Mouse (Mus musculus): ENCODE results near the gene Hist1h2bq. TPM values are rescaled to one million over a fixed set of nuclear protein-coding genes. Genes with fewer than 3 reads are reported as not detected.
"Not testable (repeated sequence)": the region's sequence is repeated elsewhere in the genome, so short reads cannot be mapped to it uniquely, and the experiment has no call there.

The Hist1h2bq gene
- polyA plus RNA-seq (2014; fragmentation: Nextera tagmentation; extraction: Ambion mirVana): 9.4 and 11.6 TPM in 2 replicates

DNA sequence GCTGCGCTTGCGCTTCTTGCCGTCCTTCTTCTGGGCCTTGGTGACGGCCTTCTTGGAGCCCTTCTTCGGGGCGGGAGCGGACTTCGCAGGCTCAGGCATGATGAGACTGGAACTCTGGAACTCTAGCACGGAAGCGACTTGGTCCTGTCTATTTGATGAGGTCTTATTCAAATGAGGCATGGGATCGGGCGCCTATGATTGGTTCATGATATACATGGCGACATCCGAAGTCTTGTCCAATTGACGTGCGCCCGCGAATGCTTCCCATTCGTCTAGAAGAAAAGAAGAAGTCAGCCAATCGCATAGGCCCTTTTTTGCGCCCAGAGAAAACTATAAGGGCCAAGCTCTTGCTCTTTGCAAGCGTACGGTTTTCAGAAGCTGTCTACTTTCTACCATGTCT lies at the start of gene Hist1h2bq, which contains the start of gene Hist1h2ao:
Gene Hist1h2bq (minus strand): TSS at position 125 of the 400 bp plus-strand sequence.
Gene Hist1h2ao (plus strand): TSS at position 393 of the 400 bp plus-strand sequence.
- no CpG with 5 or more reads among the region's 23 CpGs for WGBS (ENCODE audit: insufficient replicate concordance)
- ATAC-seq (replicated peaks; ENCODE audit: insufficient number of reproducible peaks, low FRiP score, low TSS enrichment): peak; percentile 95

DNA sequence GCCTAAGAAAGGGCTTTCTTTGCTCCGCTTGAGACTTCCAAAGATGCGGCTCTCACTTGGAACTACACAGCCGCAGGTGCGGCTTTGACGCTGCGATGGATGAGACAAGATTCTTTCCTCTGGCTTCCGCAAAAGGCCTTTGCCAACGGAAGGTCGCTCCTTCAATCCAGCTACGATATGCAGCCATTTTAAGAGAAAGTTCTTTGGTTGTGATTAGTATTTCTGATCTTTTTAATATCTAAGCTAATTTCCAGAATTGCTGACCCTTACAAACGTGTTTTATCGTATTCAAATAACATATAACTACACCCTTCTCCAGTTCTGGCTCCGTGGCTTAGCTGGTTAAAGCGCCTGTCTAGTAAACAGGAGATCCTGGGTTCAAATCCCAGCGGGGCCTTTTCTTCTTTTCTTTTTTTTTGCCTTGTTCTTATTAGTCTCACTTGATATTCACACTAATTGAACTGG lies 45.7 kb upstream of the Hist1h2bq start:
- 0% methylated on average over 15 of the region's 15 CpGs for WGBS (ENCODE audit: insufficient replicate concordance)
- ATAC-seq (replicated peaks; ENCODE audit: insufficient number of reproducible peaks, low FRiP score, low TSS enrichment): no peak
- H3K9ac ChIP-seq (ENCODE audit: low read depth, low read length): peak overlapping the region; percentile 68

More for the DNA sequence above, at the start of gene Hist1h2bq, which contains the start of gene Hist1h2ao:
- H3K4me2 ChIP-seq; H3K27me3 ChIP-seq (ENCODE audit: control insufficient read depth, insufficient read depth, low read length); H3K9me3 ChIP-seq (replicated peaks; ENCODE audit: control insufficient read depth, low read length); H3K27ac ChIP-seq (ENCODE audit: low read depth, low read length); H3K36me3 ChIP-seq (ENCODE audit: control insufficient read depth, insufficient read depth, low read length); H3K4me3 ChIP-seq (ENCODE audit: low read depth, low read length); H3K9ac ChIP-seq (ENCODE audit: low read depth, low read length); H3K4me1 ChIP-seq (ENCODE audit: control insufficient read depth, insufficient read depth, low read length): not testable (repeated sequence)

DNA sequence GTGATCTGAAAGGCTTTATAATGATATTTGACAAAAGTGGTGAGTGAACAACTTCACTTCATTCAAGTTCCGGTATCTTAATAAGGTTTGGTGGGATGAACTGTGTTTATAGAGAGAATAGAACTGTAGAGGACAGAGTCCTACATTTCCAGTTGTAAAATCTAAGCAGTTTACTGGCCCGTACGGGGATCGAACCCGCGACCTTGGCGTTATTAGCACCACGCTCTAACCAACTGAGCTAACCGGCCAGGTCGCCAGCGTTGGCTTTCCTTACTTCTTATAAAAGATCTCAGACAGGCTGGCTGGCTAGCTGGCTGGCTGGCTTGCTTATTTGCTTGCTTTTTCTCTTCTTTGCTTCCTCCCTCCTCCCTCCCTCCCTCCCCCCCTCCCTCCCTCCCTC lies 45.1 kb upstream of the Hist1h2bq start:
- WGBS (ENCODE audit: insufficient replicate concordance): 1% methylated on average over 11 of the region's 11 CpGs
- peak overlapping the region; percentile 68; the same call in 1 of the 2 replicates for H3K9ac ChIP-seq (ENCODE audit: low read depth, low read length)
- H3K36me3 ChIP-seq (ENCODE audit: control insufficient read depth, insufficient read depth, low read length): no peaks in the 10 kb centered on the region
- ATAC-seq (replicated peaks; ENCODE audit: insufficient number of reproducible peaks, low FRiP score, low TSS enrichment): peak; percentile 82
- H3K27ac ChIP-seq (ENCODE audit: low read depth, low read length): no peak overlapping the region
- H3K4me3 ChIP-seq (ENCODE audit: low read depth, low read length): peak overlapping the region; percentile 61
- peaks cover 8% of the 10 kb centered on the region; the same call in 1 of the 2 replicates for H3K4me1 ChIP-seq (ENCODE audit: control insufficient read depth, insufficient read depth, low read length)
- no peaks in the 10 kb centered on the region for H3K27me3 ChIP-seq (ENCODE audit: control insufficient read depth, insufficient read depth, low read length)
- no peaks in the 10 kb centered on the region for H3K9me3 ChIP-seq (replicated peaks; ENCODE audit: control insufficient read depth, low read length)
- H3K4me2 ChIP-seq: peak overlapping the region; percentile 69

More for the DNA sequence above, 45.7 kb upstream of the Hist1h2bq start:
- H3K9me3 ChIP-seq (replicated peaks; ENCODE audit: control insufficient read depth, low read length): no peaks in the 10 kb centered on the region
- peak overlapping the region; percentile 69 for H3K4me2 ChIP-seq
- H3K4me3 ChIP-seq (ENCODE audit: low read depth, low read length): peak overlapping the region; percentile 61
- no peaks in the 10 kb centered on the region for H3K36me3 ChIP-seq (ENCODE audit: control insufficient read depth, insufficient read depth, low read length)
- no peaks in the 10 kb centered on the region for H3K27me3 ChIP-seq (ENCODE audit: control insufficient read depth, insufficient read depth, low read length)
- peaks cover 8% of the 10 kb centered on the region; the same call in 1 of the 2 replicates for H3K4me1 ChIP-seq (ENCODE audit: control insufficient read depth, insufficient read depth, low read length)
- no peak overlapping the region for H3K27ac ChIP-seq (ENCODE audit: low read depth, low read length)

DNA sequence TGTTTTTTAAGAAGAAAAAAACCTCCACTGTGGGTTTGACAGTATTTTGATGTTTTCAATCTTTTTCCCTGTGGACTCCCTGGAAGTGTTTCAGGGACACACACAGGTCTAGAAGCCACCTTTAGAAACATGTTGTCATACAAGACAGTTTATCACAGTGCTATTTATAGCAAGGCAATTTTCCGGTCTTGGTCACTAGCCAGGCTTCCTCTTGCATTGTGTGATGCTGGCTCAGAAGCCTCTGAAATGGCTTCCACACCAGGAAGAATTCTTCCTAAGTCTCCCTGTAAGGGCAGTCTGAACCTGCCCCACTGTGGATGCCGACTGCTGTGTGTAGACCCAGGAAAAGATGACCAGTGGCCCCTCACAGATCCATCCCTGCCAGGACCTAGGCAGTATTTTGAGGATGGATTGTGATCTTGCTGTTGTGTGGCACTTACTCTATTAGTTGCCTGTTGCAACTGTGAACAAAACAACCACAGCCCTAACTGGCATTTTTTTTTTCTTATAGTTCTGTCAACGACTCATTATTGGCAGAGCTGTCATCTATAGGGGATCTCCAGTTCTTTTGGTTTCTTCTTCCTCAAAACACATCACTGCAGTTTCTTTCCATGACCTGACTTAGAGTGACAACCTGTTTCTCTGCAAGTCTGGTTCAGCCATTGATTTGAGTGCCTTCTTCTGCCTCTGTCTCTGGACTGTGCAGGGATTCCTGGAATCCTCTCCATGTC lies 42.4 kb upstream of the Hist1h2bq start:
- ATAC-seq (replicated peaks; ENCODE audit: insufficient number of reproducible peaks, low FRiP score, low TSS enrichment): no peak
- Histone ChIP-seq H3K36me3 (ENCODE audit: control insufficient read depth, insufficient read depth, low read length) (no peaks in the 10 kb centered on the region), H3K4me3 (ENCODE audit: low read depth, low read length) (no peak overlapping the region), H3K9me3 (replicated peaks; ENCODE audit: control insufficient read depth, low read length) (no peaks in the 10 kb centered on the region), H3K9ac (ENCODE audit: low read depth, low read length) (no peak overlapping the region), H3K4me2 (0 out of 2 replicates have a peak overlapping the region, but pooled peaks have one; percentile 9), H3K27me3 (ENCODE audit: control insufficient read depth, insufficient read depth, low read length) (no peaks in the 10 kb centered on the region), H3K4me1 (ENCODE audit: control insufficient read depth, insufficient read depth, low read length) (peaks cover 8% of the 10 kb centered on the region; the same call in 1 of the 2 replicates), H3K27ac (ENCODE audit: low read depth, low read length) (peak overlapping the region; percentile 65)
- WGBS (ENCODE audit: insufficient replicate concordance): 45% methylated on average over 3 of the region's 3 CpGs

DNA sequence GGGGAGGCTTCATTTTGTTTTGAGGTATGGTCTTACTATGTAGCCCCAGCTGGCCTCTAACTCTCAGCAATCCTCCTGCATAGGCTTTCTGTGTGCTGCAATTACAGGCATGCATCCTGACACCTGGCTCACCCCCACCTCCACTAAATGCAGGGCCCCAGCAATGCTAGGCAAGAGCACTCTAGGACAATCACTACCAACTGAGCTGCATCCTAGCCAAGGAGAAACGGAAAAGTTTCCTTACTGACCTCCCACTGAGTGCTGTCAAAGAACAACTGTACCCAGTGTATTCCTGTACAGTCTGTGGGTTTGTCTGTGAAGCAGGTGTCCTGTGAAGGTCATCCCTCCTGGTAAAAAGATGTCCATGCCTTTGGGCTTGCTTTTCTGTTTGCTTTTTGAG lies 40.7 kb upstream of the Hist1h2bq start:
- H3K27me3 ChIP-seq (ENCODE audit: control insufficient read depth, insufficient read depth, low read length); H3K36me3 ChIP-seq (ENCODE audit: control insufficient read depth, insufficient read depth, low read length); ATAC-seq (replicated peaks; ENCODE audit: insufficient number of reproducible peaks, low FRiP score, low TSS enrichment); H3K9me3 ChIP-seq (replicated peaks; ENCODE audit: control insufficient read depth, low read length); H3K4me1 ChIP-seq (ENCODE audit: control insufficient read depth, insufficient read depth, low read length); H3K9ac ChIP-seq (ENCODE audit: low read depth, low read length); H3K4me3 ChIP-seq (ENCODE audit: low read depth, low read length); H3K4me2 ChIP-seq; H3K27ac ChIP-seq (ENCODE audit: low read depth, low read length): not testable (repeated sequence)
- WGBS (ENCODE audit: insufficient replicate concordance): 52% methylated on average over 1 of the region's 1 CpGs

- Histone ChIP-seq H3K27ac (ENCODE audit: low read depth, low read length) (no peak overlapping the region), H3K9me3 (replicated peaks; ENCODE audit: control insufficient read depth, low read length) (no peaks in the 10 kb centered on the region), H3K27me3 (ENCODE audit: control insufficient read depth, insufficient read depth, low read length) (no peaks in the 10 kb centered on the region), H3K9ac (ENCODE audit: low read depth, low read length) (no peak overlapping the region), H3K4me3 (ENCODE audit: low read depth, low read length) (no peak overlapping the region), H3K36me3 (ENCODE audit: control insufficient read depth, insufficient read depth, low read length) (no peaks in the 10 kb centered on the region), H3K4me2 (no peak overlapping the region), H3K4me1 (ENCODE audit: control insufficient read depth, insufficient read depth, low read length) (peaks cover 8% of the 10 kb centered on the region; the same call in 1 of the 2 replicates)
- 9% methylated on average over 8 of the region's 8 CpGs for WGBS (ENCODE audit: insufficient replicate concordance)
- ATAC-seq (replicated peaks; ENCODE audit: insufficient number of reproducible peaks, low FRiP score, low TSS enrichment): no peak
Observed at GRCm38 (mm10) chr13:21847883-21848282, 37.9 kb upstream of the Hist1h2bq start.

- not testable (repeated sequence) for H3K4me2 ChIP-seq; H3K4me1 ChIP-seq (ENCODE audit: control insufficient read depth, insufficient read depth, low read length); H3K9ac ChIP-seq (ENCODE audit: low read depth, low read length); H3K36me3 ChIP-seq (ENCODE audit: control insufficient read depth, insufficient read depth, low read length); H3K4me3 ChIP-seq (ENCODE audit: low read depth, low read length); H3K27ac ChIP-seq (ENCODE audit: low read depth, low read length); H3K9me3 ChIP-seq (replicated peaks; ENCODE audit: control insufficient read depth, low read length); ATAC-seq (replicated peaks; ENCODE audit: insufficient number of reproducible peaks, low FRiP score, low TSS enrichment); H3K27me3 ChIP-seq (ENCODE audit: control insufficient read depth, insufficient read depth, low read length)
Observed at GRCm38 (mm10) chr13:21846356-21846755, 36.4 kb upstream of the Hist1h2bq start.

GRCm38 (mm10) chr13:21840508-21840907 lies 30.5 kb upstream of the Hist1h2bq start:
- not testable (repeated sequence) for H3K36me3 ChIP-seq (ENCODE audit: control insufficient read depth, insufficient read depth, low read length); H3K4me3 ChIP-seq (ENCODE audit: low read depth, low read length); H3K27ac ChIP-seq (ENCODE audit: low read depth, low read length); H3K27me3 ChIP-seq (ENCODE audit: control insufficient read depth, insufficient read depth, low read length); H3K4me1 ChIP-seq (ENCODE audit: control insufficient read depth, insufficient read depth, low read length); H3K9me3 ChIP-seq (replicated peaks; ENCODE audit: control insufficient read depth, low read length); H3K4me2 ChIP-seq; H3K9ac ChIP-seq (ENCODE audit: low read depth, low read length)
- no CpG with 5 or more reads among the region's 4 CpGs for WGBS (ENCODE audit: insufficient replicate concordance)
- ATAC-seq (replicated peaks; ENCODE audit: insufficient number of reproducible peaks, low FRiP score, low TSS enrichment): peak; percentile 67; the same call in 1 of the 2 replicates

DNA sequence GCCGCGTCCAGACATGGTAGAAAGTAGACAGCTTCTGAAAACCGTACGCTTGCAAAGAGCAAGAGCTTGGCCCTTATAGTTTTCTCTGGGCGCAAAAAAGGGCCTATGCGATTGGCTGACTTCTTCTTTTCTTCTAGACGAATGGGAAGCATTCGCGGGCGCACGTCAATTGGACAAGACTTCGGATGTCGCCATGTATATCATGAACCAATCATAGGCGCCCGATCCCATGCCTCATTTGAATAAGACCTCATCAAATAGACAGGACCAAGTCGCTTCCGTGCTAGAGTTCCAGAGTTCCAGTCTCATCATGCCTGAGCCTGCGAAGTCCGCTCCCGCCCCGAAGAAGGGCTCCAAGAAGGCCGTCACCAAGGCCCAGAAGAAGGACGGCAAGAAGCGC lies 23.5 kb upstream of the Hist1h2bq start, which contains the start of the genes Hist1h2ap and Hist1h2br:
Gene Hist1h2ap (minus strand): TSS at position 47 of the 400 bp plus-strand sequence.
Gene Hist1h2br (plus strand): TSS at position 283 of the 400 bp plus-strand sequence.
- no CpG with 5 or more reads among the region's 24 CpGs for WGBS (ENCODE audit: insufficient replicate concordance)
- H3K9me3 ChIP-seq (replicated peaks; ENCODE audit: control insufficient read depth, low read length); H3K4me3 ChIP-seq (ENCODE audit: low read depth, low read length); H3K9ac ChIP-seq (ENCODE audit: low read depth, low read length); H3K36me3 ChIP-seq (ENCODE audit: control insufficient read depth, insufficient read depth, low read length); H3K4me2 ChIP-seq; H3K27ac ChIP-seq (ENCODE audit: low read depth, low read length); H3K27me3 ChIP-seq (ENCODE audit: control insufficient read depth, insufficient read depth, low read length); H3K4me1 ChIP-seq (ENCODE audit: control insufficient read depth, insufficient read depth, low read length): not testable (repeated sequence)
- ATAC-seq (replicated peaks; ENCODE audit: insufficient number of reproducible peaks, low FRiP score, low TSS enrichment): peak; percentile 89

Measured in heart, embryonic 11.5 days (tissue).